Mouse (Mus musculus): ENCODE measurements at regions not wholly inside any gene's neighbourhood (a gene's known extent, or its start where the extent isn't known, plus 50 kb on each side); places are given as distances from the start of the nearest gene placed in this dataset.

- DNase-seq (ENCODE audit: extremely low spot score): peak; percentile 54
Observed at GRCm38 (mm10) chr19:48090393-48090792, 115.4 kb upstream of the Sorcs3 start.

GRCm38 (mm10) chr19:48097363-48097762 lies 108.5 kb upstream of the Sorcs3 start:
- DNase-seq (ENCODE audit: extremely low spot score): no peak

- DNase-seq (ENCODE audit: extremely low spot score): no peak
Observed at GRCm38 (mm10) chr19:48097942-48098596, 107.8 kb upstream of the Sorcs3 start.

DNA sequence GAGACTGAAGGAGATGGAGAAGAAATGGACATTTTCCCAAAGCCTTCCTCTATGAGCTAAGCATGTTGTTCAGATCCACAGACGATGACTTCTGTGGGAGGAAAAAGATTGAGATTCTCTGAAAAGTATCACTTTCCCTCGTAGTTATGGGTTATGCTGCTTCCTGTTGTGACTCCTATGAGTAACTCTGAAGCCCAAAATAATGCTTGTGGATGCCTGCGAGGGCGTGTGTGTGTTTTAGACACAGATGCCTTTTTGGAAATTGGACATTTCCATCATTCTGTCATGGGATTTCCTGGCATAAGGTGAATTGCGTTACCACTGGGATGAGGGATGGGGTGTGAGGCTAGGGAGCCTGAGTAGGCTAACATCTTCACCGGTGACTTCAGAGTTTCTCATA lies 104.8 kb upstream of the Sorcs3 start:
- DNase-seq (ENCODE audit: extremely low spot score): no peak

DNA sequence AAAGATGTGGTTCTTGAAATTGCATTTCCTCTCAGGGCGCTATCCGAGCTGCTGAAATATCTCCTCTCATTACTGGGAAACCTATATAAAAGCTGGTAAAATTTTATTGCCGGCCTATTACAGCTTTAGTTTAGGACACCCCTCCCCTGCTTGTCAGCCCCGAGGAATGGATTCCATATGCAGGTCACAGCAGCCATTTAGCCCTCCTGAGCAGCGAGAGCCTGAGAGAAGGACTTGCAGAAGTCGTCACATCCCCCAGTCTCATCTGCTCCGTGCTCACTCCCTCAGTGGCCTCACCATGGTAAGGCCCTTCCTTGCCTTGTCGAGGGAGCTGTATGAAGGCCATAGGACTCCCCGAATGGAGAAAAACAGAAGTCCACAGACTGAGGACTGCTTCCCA lies 90.7 kb upstream of the Sorcs3 start:
- no peak for DNase-seq (ENCODE audit: extremely low spot score)

DNA sequence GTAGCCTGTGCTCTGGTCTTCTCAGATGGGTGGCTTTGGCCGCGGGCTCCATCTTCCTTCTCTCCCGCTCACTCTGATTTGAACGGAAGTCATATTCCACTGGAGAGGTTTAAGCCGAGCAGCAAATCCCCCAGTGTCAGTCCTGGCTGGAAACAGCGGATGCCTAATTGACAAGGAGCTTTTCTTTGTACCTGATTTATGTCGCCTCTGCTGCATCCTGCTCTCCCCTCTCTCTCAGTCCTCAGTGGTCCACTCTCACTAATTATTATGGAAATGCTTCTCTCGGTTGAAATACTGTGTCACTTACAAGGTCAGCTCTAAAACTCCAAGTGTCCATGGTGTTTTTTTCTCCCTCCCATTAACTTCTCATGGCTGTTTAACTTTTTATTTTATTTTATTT lies 90.1 kb upstream of the Sorcs3 start:
- DNase-seq (ENCODE audit: extremely low spot score): no peak

GRCm38 (mm10) chr19:48116689-48117088 lies 89.1 kb upstream of the Sorcs3 start:
- DNase-seq (ENCODE audit: extremely low spot score): peak; percentile 30

DNA sequence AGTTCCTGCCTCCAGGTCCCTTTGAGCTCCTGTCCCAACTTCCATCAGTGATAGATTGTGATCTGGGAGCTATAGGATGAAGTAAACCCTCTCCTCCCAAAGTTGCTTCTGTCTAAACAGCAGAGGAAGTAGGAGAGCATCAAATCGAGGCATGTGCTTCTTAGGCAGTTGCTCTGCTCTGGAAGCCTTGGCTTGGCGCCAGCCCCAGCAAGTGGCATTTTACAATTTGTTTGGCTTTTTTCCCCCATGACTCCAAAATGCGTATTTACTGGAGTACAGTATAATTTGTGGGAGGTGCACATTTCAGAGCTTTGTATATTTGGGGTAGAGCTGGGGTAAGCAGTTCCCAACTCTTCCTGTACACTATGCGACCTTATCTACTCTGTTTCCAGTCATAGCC lies 88.2 kb upstream of the Sorcs3 start:
- DNase-seq (ENCODE audit: extremely low spot score): no peak

GRCm38 (mm10) chr19:48122281-48122680 lies 83.5 kb upstream of the Sorcs3 start:
- DNase-seq (ENCODE audit: extremely low spot score): no peak

GRCm38 (mm10) chr19:48123777-48124176 lies 82.0 kb upstream of the Sorcs3 start:
- DNase-seq (ENCODE audit: extremely low spot score): no peak

DNA sequence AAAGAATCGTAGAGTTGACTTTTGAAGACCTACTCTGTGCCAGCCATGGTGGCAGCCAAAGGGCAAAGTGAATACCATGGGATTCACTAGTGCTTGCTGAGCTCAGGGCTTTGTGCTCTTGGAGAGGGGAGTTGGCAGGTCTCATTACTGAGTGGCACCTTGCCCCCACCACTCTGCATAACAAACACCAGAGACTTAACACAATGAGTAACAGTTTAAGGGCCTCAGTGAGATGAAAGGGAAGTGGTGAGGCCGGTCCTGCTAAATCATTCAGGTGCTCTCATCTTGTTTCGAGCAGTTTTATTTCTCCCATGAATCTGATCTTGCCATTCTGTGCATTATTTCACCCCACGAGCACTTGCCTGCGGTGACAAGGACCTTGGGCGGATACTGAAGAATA lies 80.1 kb upstream of the Sorcs3 start:
- DNase-seq (ENCODE audit: extremely low spot score): no peak

GRCm38 (mm10) chr19:48128089-48128488 lies 77.7 kb upstream of the Sorcs3 start:
- no peak for DNase-seq (ENCODE audit: extremely low spot score)

DNA sequence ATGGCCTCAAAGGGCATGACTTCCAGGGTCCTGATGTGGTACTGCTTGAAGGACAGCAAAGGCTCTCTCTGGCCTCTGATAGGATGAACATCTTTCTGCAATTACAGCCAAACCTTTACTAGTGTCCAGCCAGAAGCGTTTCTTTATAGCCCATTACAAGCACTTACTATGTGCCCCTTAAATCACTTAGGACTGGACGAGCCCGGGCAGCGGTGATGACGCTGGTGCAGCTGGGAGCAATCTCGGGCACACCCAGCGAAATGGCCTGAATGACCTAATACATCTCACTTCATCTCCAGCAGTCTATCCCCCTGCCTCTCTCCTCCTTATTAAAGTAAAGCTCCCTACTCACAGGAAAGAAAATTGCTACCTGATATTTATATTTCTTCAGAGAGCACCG lies 69.6 kb upstream of the Sorcs3 start:
- DNase-seq (ENCODE audit: extremely low spot score): no peak

DNA sequence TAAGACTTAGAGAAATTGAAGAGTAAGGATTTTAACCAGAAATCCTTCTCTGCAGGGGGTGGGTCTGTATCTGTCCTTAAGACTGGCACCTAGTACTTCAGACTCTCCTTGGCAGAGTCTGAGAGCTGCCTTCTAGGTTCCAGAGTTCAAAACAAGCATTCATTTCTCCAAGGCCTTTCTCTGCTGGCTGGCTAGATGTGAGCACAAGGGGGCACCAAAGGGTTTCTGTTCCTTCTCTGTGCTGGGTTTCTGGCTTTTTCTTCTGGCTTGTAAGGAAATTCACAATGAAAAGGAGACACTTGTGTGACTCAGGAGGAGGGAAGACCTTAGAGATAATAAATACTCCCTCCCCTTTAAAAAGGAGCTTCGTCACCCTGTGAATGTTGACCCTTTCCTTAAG lies 61.7 kb upstream of the Sorcs3 start:
- DNase-seq (ENCODE audit: extremely low spot score): peak; percentile 48

Measured in embryo, embryonic 9.5 days (tissue).